Mouse (Mus musculus) hindbrain, embryonic 12.5 days (tissue): ENCODE measurements around the gene Trpm5. TPM values are rescaled to one million over a fixed set of nuclear protein-coding genes. Genes with fewer than 3 reads are reported as not detected.

Source experiments
- ATAC-seq: fragments of 200-750 bp; cut with Nextera tagmentation; 2 replicates; pipeline ENCODE4 v1.8.0; 2017; ENCODE audit warnings: moderate TSS enrichment; ENCODE audit not compliant: low FRiP score
- H3K27ac ChIP-seq: fragments of 300-500 bp; sonication (generic); 2 replicates; pipeline ENCODE4 v1.5.1; 2016; ENCODE audit warnings: mild to moderate bottlenecking
- H3K27me3 ChIP-seq: fragments of 300-500 bp; sonication (generic); 2 replicates; pipeline ENCODE4 v1.6.1; 2016; ENCODE audit warnings: mild to moderate bottlenecking
- H3K36me3 ChIP-seq: fragments of 300-500 bp; sonication (generic); 2 replicates; pipeline ENCODE4 v1.6.1; 2016; ENCODE audit warnings: mild to moderate bottlenecking
- H3K4me1 ChIP-seq: fragments of 300-500 bp; sonication (generic); 2 replicates; pipeline ENCODE4 v1.6.1; 2016
- H3K4me2 ChIP-seq: fragments of 300-500 bp; sonication (generic); replicated peaks from 2 replicates; pipeline ENCODE4 v1.6.1; 2016; ENCODE audit warnings: mild to moderate bottlenecking
- H3K4me3 ChIP-seq: fragments of 300-500 bp; sonication (generic); 2 replicates; pipeline ENCODE4 v1.5.1; 2016; ENCODE audit warnings: mild to moderate bottlenecking
- H3K9ac ChIP-seq: fragments of 300-500 bp; sonication (generic); 2 replicates; pipeline ENCODE4 v1.6.1; 2016; ENCODE audit warnings: mild to moderate bottlenecking, moderate library complexity
- H3K9me3 ChIP-seq: fragments of 300-500 bp; sonication (generic); replicated peaks from 2 replicates; pipeline ENCODE4 v1.6.1; 2016; ENCODE audit warnings: mild to moderate bottlenecking
- WGBS: fragments of 180-500 bp; shearing (Covaris S2); methylation state at CpG from one replicate; pipeline ENCODE4 v1.1.7; 2016; 5-methylcytosine and 5-hydroxymethylcytosine counted together
- polyA plus RNA-seq: library from polyadenylated mRNA; unstranded; fragments of >200 nt; fragmentation: Nextera tagmentation; extraction: Ambion mirVana; gene quantifications from 2 replicates; pipeline ENCODE4 v1.2.1, GENCODE M21; 2016

Gene Trpm5
- polyA plus RNA-seq, 1 experiment from 2014 or later: 3.1 TPM

- ATAC-seq: no peak
- 81% methylated on average over 3 of the region's 3 CpGs for WGBS
- no peak overlapping the region for H3K9ac ChIP-seq
Observed at GRCm38 (mm10) chr7:143042897-143043300, 51.5 kb downstream of the Trpm5 start.

GRCm38 (mm10) chr7:143042089-143042488 is 52.4 kb downstream of the Trpm5 start:
- 65% methylated on average over 3 of the region's 3 CpGs for WGBS
- Histone ChIP-seq H3K9me3 (no peaks in the 10 kb centered on the region), H3K4me3 (no peak overlapping the region), H3K27ac (no peak overlapping the region), H3K9ac (no peak overlapping the region), H3K4me2 (no peak overlapping the region), H3K4me1 (peaks cover 5% of the 10 kb centered on the region; the same call in 1 of the 2 replicates), H3K27me3 (no peaks in the 10 kb centered on the region), H3K36me3 (no peaks in the 10 kb centered on the region)
- no peak for ATAC-seq

More at GRCm38 (mm10) chr7:143042897-143043300, 51.5 kb downstream of the Trpm5 start:
- no peak overlapping the region for H3K27ac ChIP-seq
- H3K36me3 ChIP-seq: no peaks in the 10 kb centered on the region
- no peaks in the 10 kb centered on the region for H3K27me3 ChIP-seq
- H3K4me1 ChIP-seq: peaks cover 5% of the 10 kb centered on the region; the same call in 1 of the 2 replicates
- H3K9me3 ChIP-seq: no peaks in the 10 kb centered on the region
- no peak overlapping the region for H3K4me2 ChIP-seq
- H3K4me3 ChIP-seq: no peak overlapping the region

DNA sequence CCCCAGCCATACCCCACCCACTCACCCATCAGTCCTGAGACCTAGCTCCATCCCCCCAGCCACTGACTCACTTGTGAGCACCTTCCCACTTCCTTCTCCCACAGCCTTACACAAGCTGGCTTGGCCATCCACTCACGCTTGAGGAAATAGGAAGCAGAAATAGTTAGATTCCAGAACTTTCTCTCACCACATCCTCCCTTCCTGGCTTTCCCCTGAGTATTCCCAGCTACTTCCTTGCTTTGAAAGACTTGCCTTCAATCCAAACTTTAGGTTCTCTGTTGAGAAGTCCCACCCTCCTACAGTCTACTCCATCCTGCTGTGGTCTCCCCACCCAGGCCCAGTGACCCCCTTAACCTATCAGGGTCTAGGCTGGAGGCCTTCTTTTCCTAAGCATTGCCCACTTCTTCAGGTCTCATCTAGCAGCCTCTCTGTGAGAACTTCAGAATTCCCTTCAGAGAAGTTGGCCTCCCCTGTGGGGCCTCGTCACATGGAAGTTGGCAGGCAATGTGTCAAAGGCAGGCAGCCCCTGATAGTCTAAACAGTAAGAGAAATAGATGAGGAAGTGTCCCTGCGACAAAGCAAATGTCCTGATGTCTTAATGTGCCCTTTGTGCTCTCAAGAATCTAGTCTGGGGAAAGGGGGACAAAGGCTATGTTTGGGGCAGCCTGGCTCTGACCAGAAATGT is 53.2 kb downstream of the Trpm5 start:
- no peak for ATAC-seq
- no peaks in the 10 kb centered on the region for H3K27me3 ChIP-seq
- no peak overlapping the region for H3K9ac ChIP-seq
- no peak overlapping the region for H3K27ac ChIP-seq
- 82% methylated on average over 3 of the region's 3 CpGs for WGBS
- peaks cover 5% of the 10 kb centered on the region; the same call in 1 of the 2 replicates for H3K4me1 ChIP-seq
- no peak overlapping the region for H3K4me3 ChIP-seq
- no peaks in the 10 kb centered on the region for H3K9me3 ChIP-seq
- H3K36me3 ChIP-seq: no peaks in the 10 kb centered on the region
- H3K4me2 ChIP-seq: no peak overlapping the region

GRCm38 (mm10) chr7:143040561-143040960 is 53.9 kb downstream of the Trpm5 start:
- ATAC-seq: no peak
- Histone ChIP-seq H3K4me2 (no peak overlapping the region), H3K27ac (no peak overlapping the region), H3K4me3 (no peak overlapping the region), H3K36me3 (no peaks in the 10 kb centered on the region), H3K9me3 (no peaks in the 10 kb centered on the region), H3K4me1 (peaks cover 5% of the 10 kb centered on the region; the same call in 1 of the 2 replicates), H3K9ac (no peak overlapping the region), H3K27me3 (no peaks in the 10 kb centered on the region)
- 96% methylated on average over 3 of the region's 3 CpGs for WGBS

GRCm38 (mm10) chr7:143038174-143038931 is 56.1 kb downstream of the Trpm5 start:
- no peak for ATAC-seq
- H3K36me3 ChIP-seq: peaks cover 7% of the 10 kb centered on the region

GRCm38 (mm10) chr7:143037306-143037705 is 57.1 kb downstream of the Trpm5 start:
- no peak overlapping the region for H3K4me2 ChIP-seq
- no peak overlapping the region for H3K27ac ChIP-seq
- no peak overlapping the region for H3K4me3 ChIP-seq
- no peaks in the 10 kb centered on the region for H3K9me3 ChIP-seq
- ATAC-seq: no peak
- peaks cover 7% of the 10 kb centered on the region for H3K36me3 ChIP-seq
- no peaks in the 10 kb centered on the region for H3K27me3 ChIP-seq
- H3K9ac ChIP-seq: no peak overlapping the region
- WGBS: 86% methylated on average over 4 of the region's 4 CpGs
- H3K4me1 ChIP-seq: peaks cover 4% of the 10 kb centered on the region; the same call in 1 of the 2 replicates

More at GRCm38 (mm10) chr7:143038174-143038931, 56.1 kb downstream of the Trpm5 start:
- no peak overlapping the region for H3K4me2 ChIP-seq
- no peak overlapping the region for H3K27ac ChIP-seq
- peaks cover 5% of the 10 kb centered on the region; the same call in 1 of the 2 replicates for H3K4me1 ChIP-seq
- no peaks in the 10 kb centered on the region for H3K9me3 ChIP-seq
- no peaks in the 10 kb centered on the region for H3K27me3 ChIP-seq
- 89% methylated on average over 3 of the region's 3 CpGs for WGBS
- no peak overlapping the region for H3K9ac ChIP-seq
- H3K4me3 ChIP-seq: no peak overlapping the region

- 85% methylated on average over 3 of the region's 3 CpGs for WGBS
- Histone ChIP-seq H3K4me1 (no peaks in the 10 kb centered on the region), H3K36me3 (peaks cover 7% of the 10 kb centered on the region), H3K4me3 (no peak overlapping the region), H3K9me3 (no peaks in the 10 kb centered on the region), H3K9ac (no peak overlapping the region), H3K27ac (no peak overlapping the region), H3K27me3 (no peaks in the 10 kb centered on the region), H3K4me2 (no peak overlapping the region)
- ATAC-seq: no peak
Observed at GRCm38 (mm10) chr7:143036787-143037186, 57.7 kb downstream of the Trpm5 start.

- no peaks in the 10 kb centered on the region for H3K9me3 ChIP-seq
- no peak overlapping the region for H3K4me3 ChIP-seq
- no peak overlapping the region for H3K9ac ChIP-seq
- 91% methylated on average over 8 of the region's 8 CpGs for WGBS
- no peak for ATAC-seq
- H3K4me1 ChIP-seq: no peaks in the 10 kb centered on the region
- peaks cover 7% of the 10 kb centered on the region for H3K36me3 ChIP-seq
- H3K27ac ChIP-seq: no peak overlapping the region
- no peaks in the 10 kb centered on the region for H3K27me3 ChIP-seq
- H3K4me2 ChIP-seq: no peak overlapping the region
Observed at GRCm38 (mm10) chr7:143034519-143035450, 59.7 kb downstream of the Trpm5 start.

GRCm38 (mm10) chr7:143034112-143034511 is 60.3 kb downstream of the Trpm5 start:
- ATAC-seq: no peak
- Histone ChIP-seq H3K27me3 (no peaks in the 10 kb centered on the region), H3K4me2 (no peak overlapping the region), H3K36me3 (peaks cover 7% of the 10 kb centered on the region), H3K9me3 (no peaks in the 10 kb centered on the region), H3K27ac (no peak overlapping the region), H3K9ac (no peak overlapping the region), H3K4me1 (no peaks in the 10 kb centered on the region), H3K4me3 (no peak overlapping the region)
- WGBS: 90% methylated on average over 2 of the region's 2 CpGs

GRCm38 (mm10) chr7:143033581-143033980 is 60.9 kb downstream of the Trpm5 start:
- no peaks in the 10 kb centered on the region for H3K4me1 ChIP-seq
- H3K27me3 ChIP-seq: no peaks in the 10 kb centered on the region
- 92% methylated on average over 4 of the region's 4 CpGs for WGBS
- no peak overlapping the region for H3K9ac ChIP-seq
- no peak overlapping the region for H3K4me2 ChIP-seq
- ATAC-seq: no peak
- H3K4me3 ChIP-seq: no peak overlapping the region
- H3K9me3 ChIP-seq: no peaks in the 10 kb centered on the region
- no peak overlapping the region for H3K27ac ChIP-seq
- H3K36me3 ChIP-seq: peaks cover 7% of the 10 kb centered on the region

- WGBS: 96% methylated on average over 1 of the region's 1 CpGs
- Histone ChIP-seq H3K36me3 (peaks cover 7% of the 10 kb centered on the region), H3K4me3 (no peak overlapping the region), H3K4me1 (no peaks in the 10 kb centered on the region), H3K27me3 (no peaks in the 10 kb centered on the region), H3K27ac (no peak overlapping the region), H3K9ac (no peak overlapping the region), H3K9me3 (no peaks in the 10 kb centered on the region), H3K4me2 (no peak overlapping the region)
- no peak for ATAC-seq
Observed at GRCm38 (mm10) chr7:143031816-143032215, 62.6 kb downstream of the Trpm5 start.

DNA sequence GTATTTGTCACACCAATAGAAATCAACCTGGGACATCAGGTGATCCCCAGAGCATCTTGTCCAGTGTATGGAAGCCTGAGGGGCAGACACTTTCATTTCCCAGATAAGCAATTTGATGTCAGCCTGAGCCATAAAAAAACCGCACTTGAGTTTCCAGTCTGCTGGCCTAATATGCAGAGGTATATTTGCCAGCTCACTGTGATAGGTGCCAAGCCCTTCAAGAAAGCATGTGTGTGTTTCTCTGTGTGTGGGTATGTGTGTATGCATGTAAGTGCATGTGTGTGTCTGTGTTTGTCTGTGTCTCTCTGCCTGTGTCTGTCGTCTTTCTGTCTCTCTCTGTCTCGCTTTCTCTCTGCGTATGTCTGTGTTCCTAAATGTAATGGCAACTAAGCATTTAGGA is 67.2 kb downstream of the Trpm5 start:
- ATAC-seq: no peak
- H3K27ac ChIP-seq: no peak overlapping the region
- no peak overlapping the region for H3K4me3 ChIP-seq
- WGBS: 93% methylated on average over 4 of the region's 4 CpGs
- no peak overlapping the region for H3K9ac ChIP-seq
- H3K36me3 ChIP-seq: no peaks in the 10 kb centered on the region
- no peaks in the 10 kb centered on the region for H3K4me1 ChIP-seq
- H3K4me2 ChIP-seq: no peak overlapping the region
- H3K27me3 ChIP-seq: no peaks in the 10 kb centered on the region
- H3K9me3 ChIP-seq: no peaks in the 10 kb centered on the region
